Mouse (Mus musculus): ENCODE data around the gene Utf1. TPM values are rescaled to one million over a fixed set of nuclear protein-coding genes. Genes with fewer than 3 reads are reported as not detected.

Gene Utf1
- polyA plus RNA-seq, 1 experiment from 2014 or later: 0.22 TPM

DNA sequence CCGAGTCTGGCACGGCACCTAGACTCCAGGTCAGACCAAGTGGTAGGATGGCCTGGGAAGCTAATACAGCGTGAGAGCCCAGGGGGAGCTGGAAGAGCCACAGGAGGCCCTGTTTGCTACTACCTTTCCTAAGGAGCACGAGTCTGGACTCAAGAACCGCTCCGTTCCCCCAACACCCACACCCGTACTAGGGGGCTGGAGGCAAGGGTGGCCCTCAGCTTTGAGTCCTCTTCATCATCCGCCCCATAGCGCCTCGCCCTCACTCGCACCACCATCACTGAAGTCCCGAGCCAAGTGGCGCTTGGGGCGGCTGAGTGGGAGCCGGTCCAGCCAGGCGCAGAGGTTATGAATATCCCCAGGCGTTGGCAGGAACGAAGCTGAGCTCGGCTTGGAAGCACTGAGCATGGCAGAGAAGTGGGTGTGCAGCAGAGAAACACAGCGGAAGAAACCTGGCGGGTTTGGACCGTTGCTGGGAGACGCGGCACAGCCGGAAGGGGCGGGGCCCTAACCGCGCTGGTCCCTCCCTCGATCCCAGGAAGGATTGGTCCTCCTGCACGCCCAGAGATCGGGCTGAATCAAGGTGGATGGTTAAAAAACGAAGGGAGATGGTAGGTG is 34.8 kb downstream of the Utf1 start, which contains the start of gene 6430531B16Rik:
TSS of gene 6430531B16Rik (minus strand) at position 478 of the 615 bp plus-strand sequence.
- no peaks in the 10 kb centered on the region for H3K9me3 ChIP-seq
- no peak within 1 kb of the TSS for H3K27ac ChIP-seq
- H3K27me3 ChIP-seq: no peaks in the 10 kb centered on the region
- H3K36me3 ChIP-seq: no peaks in the 10 kb centered on the region
- H3K4me1 ChIP-seq: peaks cover 9% of the 10 kb centered on the region; the same call in 1 of the 2 replicates
- peak within 1 kb of the TSS; percentile 66 for H3K9ac ChIP-seq
- 4% methylated on average over 32 of the region's 32 CpGs for WGBS
- H3K4me2 ChIP-seq (replicated peaks): peak within 1 kb of the TSS; percentile 83
- ATAC-seq (ENCODE audit: insufficient number of reproducible peaks, insufficient read depth, low FRiP score, low TSS enrichment): peak; percentile 89
- peak within 1 kb of the TSS; percentile 59 for H3K4me3 ChIP-seq

GRCm38 (mm10) chr7:139979011-139979719 is 35.6 kb downstream of the Utf1 start:
- peak overlapping the region; percentile 83 for H3K4me2 ChIP-seq (replicated peaks)
- peak overlapping the region; percentile 59 for H3K4me3 ChIP-seq
- peaks cover 9% of the 10 kb centered on the region; the same call in 1 of the 2 replicates for H3K4me1 ChIP-seq
- H3K9ac ChIP-seq: peak overlapping the region; percentile 24; the same call in 1 of the 2 replicates
- H3K27ac ChIP-seq: no peak overlapping the region
- no peaks in the 10 kb centered on the region for H3K36me3 ChIP-seq
- WGBS: 48% methylated on average over 13 of the region's 13 CpGs
- ATAC-seq (ENCODE audit: insufficient number of reproducible peaks, insufficient read depth, low FRiP score, low TSS enrichment): peak; percentile 25; the same call in 1 of the 2 replicates
- no peaks in the 10 kb centered on the region for H3K27me3 ChIP-seq
- H3K9me3 ChIP-seq: no peaks in the 10 kb centered on the region

GRCm38 (mm10) chr7:139980778-139981177 is 37.2 kb downstream of the Utf1 start:
- Histone ChIP-seq H3K27me3 (no peaks in the 10 kb centered on the region), H3K4me1 (peaks cover 9% of the 10 kb centered on the region; the same call in 1 of the 2 replicates), H3K27ac (no peak overlapping the region), H3K4me3 (no peak overlapping the region), H3K9me3 (no peaks in the 10 kb centered on the region), H3K36me3 (no peaks in the 10 kb centered on the region), H3K4me2 (replicated peaks) (no peak overlapping the region), H3K9ac (no peak overlapping the region)
- 44% methylated on average over 3 of the region's 3 CpGs for WGBS
- no peak for ATAC-seq (ENCODE audit: insufficient number of reproducible peaks, insufficient read depth, low FRiP score, low TSS enrichment)

DNA sequence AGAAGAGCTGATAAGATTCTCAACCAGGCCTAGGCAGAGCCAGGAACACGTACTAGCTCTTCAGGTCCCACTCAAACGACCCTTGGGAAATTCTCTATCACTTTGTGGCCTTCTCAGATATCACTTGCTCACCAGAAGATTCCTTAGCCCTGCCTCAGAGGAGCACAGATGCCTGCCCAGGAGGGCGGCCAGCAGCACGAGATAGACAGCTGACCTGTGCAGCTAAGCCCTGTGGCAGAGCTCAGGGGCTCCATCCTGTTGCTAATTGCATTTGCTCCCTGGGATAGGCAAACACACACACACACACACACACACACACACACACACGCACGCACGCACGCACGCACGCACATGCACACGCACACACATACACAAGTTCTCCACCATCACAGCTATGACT is 38.5 kb downstream of the Utf1 start:
- Histone ChIP-seq H3K4me3 (no peak overlapping the region), H3K36me3 (no peaks in the 10 kb centered on the region), H3K27me3 (no peaks in the 10 kb centered on the region), H3K27ac (no peak overlapping the region), H3K4me1 (peaks cover 9% of the 10 kb centered on the region; the same call in 1 of the 2 replicates), H3K4me2 (replicated peaks) (no peak overlapping the region), H3K9me3 (no peaks in the 10 kb centered on the region), H3K9ac (no peak overlapping the region)
- ATAC-seq (ENCODE audit: insufficient number of reproducible peaks, insufficient read depth, low FRiP score, low TSS enrichment): no peak
- WGBS: 83% methylated on average over 11 of the region's 11 CpGs

- H3K9me3 ChIP-seq: no peaks in the 10 kb centered on the region
- no peak overlapping the region for H3K4me2 ChIP-seq (replicated peaks)
- H3K9ac ChIP-seq: no peak overlapping the region
- H3K4me1 ChIP-seq: no peaks in the 10 kb centered on the region
- no peaks in the 10 kb centered on the region for H3K27me3 ChIP-seq
- no peak for ATAC-seq (ENCODE audit: insufficient number of reproducible peaks, insufficient read depth, low FRiP score, low TSS enrichment)
- H3K36me3 ChIP-seq: no peaks in the 10 kb centered on the region
- no peak overlapping the region for H3K27ac ChIP-seq
- WGBS: 93% methylated on average over 11 of the region's 11 CpGs
- H3K4me3 ChIP-seq: no peak overlapping the region
These were observed 40.9 kb downstream of the Utf1 start for GRCm38 (mm10) chr7:139984505-139984904.

- no peak overlapping the region for H3K9ac ChIP-seq
- no peaks in the 10 kb centered on the region for H3K27me3 ChIP-seq
- no peaks in the 10 kb centered on the region for H3K4me1 ChIP-seq
- 86% methylated on average over 9 of the region's 9 CpGs for WGBS
- ATAC-seq (ENCODE audit: insufficient number of reproducible peaks, insufficient read depth, low FRiP score, low TSS enrichment): no peak
- H3K27ac ChIP-seq: no peak overlapping the region
- H3K4me2 ChIP-seq (replicated peaks): no peak overlapping the region
- H3K36me3 ChIP-seq: no peaks in the 10 kb centered on the region
- H3K9me3 ChIP-seq: no peaks in the 10 kb centered on the region
- no peak overlapping the region for H3K4me3 ChIP-seq
These were observed 44.7 kb downstream of the Utf1 start for GRCm38 (mm10) chr7:139988272-139988671.

DNA sequence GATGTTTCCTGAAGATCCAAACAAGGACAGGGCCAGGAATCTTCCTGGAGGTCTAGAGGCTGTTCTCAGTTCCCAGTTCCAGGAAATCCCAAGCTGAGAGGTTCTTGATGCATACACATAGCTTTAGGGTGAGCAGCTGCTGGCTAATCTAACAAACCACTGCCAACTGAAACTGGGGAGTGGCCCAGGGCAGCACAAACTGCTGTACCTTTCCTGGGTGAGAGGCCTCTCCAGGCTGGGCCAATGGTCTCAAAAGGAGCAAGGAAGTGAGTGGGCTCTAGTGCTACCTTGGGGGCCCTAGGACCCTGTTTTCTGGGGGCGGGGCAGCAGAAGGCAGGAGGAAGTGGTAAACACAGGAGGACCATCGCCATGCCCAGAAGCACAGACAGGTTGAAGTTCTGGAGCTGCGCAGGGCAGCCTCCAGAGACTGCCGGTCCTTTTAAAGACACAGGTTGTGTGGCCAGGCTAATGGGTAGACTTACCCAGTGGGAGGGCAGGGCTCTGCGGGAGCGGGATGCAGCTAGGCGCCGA is 47.3 kb downstream of the Utf1 start:
- no peaks in the 10 kb centered on the region for H3K4me1 ChIP-seq
- no peak for ATAC-seq (ENCODE audit: insufficient number of reproducible peaks, insufficient read depth, low FRiP score, low TSS enrichment)
- H3K27ac ChIP-seq: no peak overlapping the region
- no peak overlapping the region for H3K4me2 ChIP-seq (replicated peaks)
- no peaks in the 10 kb centered on the region for H3K27me3 ChIP-seq
- H3K9me3 ChIP-seq: no peaks in the 10 kb centered on the region
- WGBS: 73% methylated on average over 8 of the region's 8 CpGs
- no peaks in the 10 kb centered on the region; the same call in 1 of the 2 replicates for H3K36me3 ChIP-seq
- H3K9ac ChIP-seq: no peak overlapping the region
- H3K4me3 ChIP-seq: no peak overlapping the region

DNA sequence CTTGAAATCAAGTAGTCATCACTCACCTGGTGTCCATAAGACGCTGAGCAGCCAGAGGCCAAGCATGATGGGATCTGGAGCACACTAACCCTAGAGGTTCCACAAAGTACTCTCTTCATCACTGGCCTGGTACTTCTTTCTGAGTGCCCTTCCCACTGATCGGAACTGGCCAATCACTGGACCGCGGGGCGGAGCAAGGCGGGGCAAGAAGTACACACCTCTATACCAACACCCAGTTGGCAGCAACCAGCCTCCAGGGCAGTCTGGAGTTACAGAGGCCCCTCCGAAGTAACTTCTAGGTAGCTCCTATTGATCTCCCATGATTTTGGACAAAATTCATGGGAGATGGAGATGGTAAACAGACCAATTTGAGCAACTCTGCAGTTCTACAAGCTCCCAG is 48.8 kb downstream of the Utf1 start, which contains the start of gene Adam8:
TSS of gene Adam8 (minus strand) at position 157 of the 400 bp plus-strand sequence.
- 23% methylated on average over 7 of the region's 7 CpGs for WGBS
- Histone ChIP-seq H3K9me3 (no peaks in the 10 kb centered on the region), H3K4me2 (replicated peaks) (no peak within 1 kb of the TSS), H3K4me1 (no peaks in the 10 kb centered on the region), H3K27ac (no peak within 1 kb of the TSS), H3K36me3 (peaks cover 14% of the 10 kb centered on the region), H3K27me3 (no peaks in the 10 kb centered on the region), H3K4me3 (no peak within 1 kb of the TSS), H3K9ac (no peak within 1 kb of the TSS)
- no peak for ATAC-seq (ENCODE audit: insufficient number of reproducible peaks, insufficient read depth, low FRiP score, low TSS enrichment)

DNA sequence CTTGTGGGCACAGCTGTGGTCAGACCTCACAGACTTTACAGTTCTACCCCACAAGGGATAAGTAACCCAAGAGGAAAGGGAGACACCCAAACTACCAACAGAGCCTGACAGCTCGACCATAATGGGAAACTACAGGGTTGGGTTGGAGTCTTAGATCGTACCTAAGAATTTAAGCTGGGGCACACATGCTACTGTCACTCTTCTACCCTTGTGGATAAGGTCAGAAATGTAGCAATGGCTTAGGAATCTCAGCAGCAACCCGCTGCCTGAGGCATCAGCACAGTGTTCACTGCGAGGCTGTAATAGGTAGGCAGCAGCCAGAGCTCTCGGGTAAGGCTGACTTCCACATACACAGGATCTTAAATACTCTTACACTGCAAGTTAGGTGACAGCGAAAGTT is 49.9 kb downstream of the Utf1 start:
- ATAC-seq (ENCODE audit: insufficient number of reproducible peaks, insufficient read depth, low FRiP score, low TSS enrichment): no peak
- 89% methylated on average over 6 of the region's 6 CpGs for WGBS
- no peaks in the 10 kb centered on the region for H3K9me3 ChIP-seq
- no peak overlapping the region for H3K9ac ChIP-seq
- H3K27me3 ChIP-seq: no peaks in the 10 kb centered on the region
- no peak overlapping the region for H3K27ac ChIP-seq
- no peaks in the 10 kb centered on the region for H3K4me1 ChIP-seq
- H3K4me2 ChIP-seq (replicated peaks): no peak overlapping the region
- H3K36me3 ChIP-seq: peaks cover 25% of the 10 kb centered on the region
- no peak overlapping the region for H3K4me3 ChIP-seq

DNA sequence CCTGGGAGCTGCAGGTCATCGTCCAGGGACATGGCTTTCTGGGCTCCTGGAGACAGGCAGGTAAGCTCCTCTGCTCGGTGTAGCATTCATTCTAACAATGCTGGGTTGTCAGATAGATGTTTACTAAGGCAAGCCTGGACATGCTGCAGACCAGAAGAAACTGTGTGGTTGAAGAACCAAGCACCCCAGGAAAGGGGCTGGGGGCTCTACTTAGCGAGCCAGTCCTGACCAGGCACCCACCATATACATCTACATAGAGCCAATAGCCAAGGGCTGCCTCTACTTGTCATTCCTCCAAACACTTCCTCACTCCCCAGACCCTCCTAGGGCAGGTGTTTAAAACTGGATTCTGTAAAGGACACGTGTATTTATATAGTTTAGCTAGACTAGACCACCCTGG is 50.6 kb downstream of the Utf1 start:
- Histone ChIP-seq H3K27me3 (no peaks in the 10 kb centered on the region), H3K4me2 (replicated peaks) (no peak overlapping the region), H3K4me3 (no peak overlapping the region), H3K4me1 (no peaks in the 10 kb centered on the region), H3K27ac (no peak overlapping the region), H3K36me3 (peaks cover 32% of the 10 kb centered on the region), H3K9me3 (no peaks in the 10 kb centered on the region), H3K9ac (no peak overlapping the region)
- 78% methylated on average over 4 of the region's 4 CpGs for WGBS
- no peak for ATAC-seq (ENCODE audit: insufficient number of reproducible peaks, insufficient read depth, low FRiP score, low TSS enrichment)

DNA sequence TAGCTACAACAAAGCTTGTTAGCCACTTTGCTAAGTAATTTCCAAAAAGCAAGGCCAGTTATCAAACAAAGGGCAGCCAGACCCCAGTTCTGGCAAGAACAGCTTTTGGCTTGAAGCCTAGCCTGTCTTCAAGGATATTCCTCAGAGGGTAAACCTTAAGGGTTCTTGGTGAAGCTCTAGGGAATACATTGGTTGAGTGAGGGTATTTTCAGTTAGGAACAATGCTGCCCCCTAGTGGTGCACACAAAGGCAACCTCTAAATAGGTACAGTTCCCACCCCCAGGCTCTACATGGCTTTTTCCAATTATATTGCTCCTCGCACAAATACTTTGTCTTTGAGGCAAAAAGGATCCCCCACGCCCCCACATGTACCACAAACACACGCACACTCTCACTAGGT is 51.1 kb downstream of the Utf1 start:
- 31% methylated on average over 3 of the region's 3 CpGs for WGBS
- Histone ChIP-seq H3K27ac (no peak overlapping the region), H3K36me3 (peaks cover 37% of the 10 kb centered on the region), H3K4me1 (no peaks in the 10 kb centered on the region), H3K4me3 (no peak overlapping the region), H3K9me3 (no peaks in the 10 kb centered on the region), H3K9ac (no peak overlapping the region), H3K27me3 (no peaks in the 10 kb centered on the region), H3K4me2 (replicated peaks) (no peak overlapping the region)
- no peak for ATAC-seq (ENCODE audit: insufficient number of reproducible peaks, insufficient read depth, low FRiP score, low TSS enrichment)
